Mouse (Mus musculus): ENCODE data around the gene Gm8271. TPM values are rescaled to one million over a fixed set of nuclear protein-coding genes. Genes with fewer than 3 reads are reported as not detected.

Gene Gm8271
- not detected for total RNA-seq (2023)

DNA sequence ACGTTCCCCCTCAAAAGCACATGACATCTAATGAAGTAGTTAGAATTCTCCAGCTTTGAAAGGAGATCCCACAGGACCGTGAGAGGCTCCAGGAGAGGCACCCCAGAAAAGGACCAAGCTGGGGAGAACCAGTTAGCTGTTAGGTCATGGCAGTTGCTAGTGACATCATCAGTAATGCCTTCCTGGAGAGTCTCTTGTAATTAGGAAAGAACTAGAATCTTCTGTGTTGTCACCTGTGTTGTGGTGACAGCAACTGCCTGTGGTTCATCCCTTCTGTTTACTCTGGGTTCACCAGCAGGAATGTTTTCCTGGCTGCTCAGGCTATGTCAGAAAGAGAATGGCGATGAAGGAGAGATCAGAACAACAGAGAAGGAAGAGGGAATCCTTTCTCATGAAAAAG lies at the start of gene Gm8271:
Gene Gm8271 (plus strand): TSS at position 301 of the 400 bp plus-strand sequence.

DNA sequence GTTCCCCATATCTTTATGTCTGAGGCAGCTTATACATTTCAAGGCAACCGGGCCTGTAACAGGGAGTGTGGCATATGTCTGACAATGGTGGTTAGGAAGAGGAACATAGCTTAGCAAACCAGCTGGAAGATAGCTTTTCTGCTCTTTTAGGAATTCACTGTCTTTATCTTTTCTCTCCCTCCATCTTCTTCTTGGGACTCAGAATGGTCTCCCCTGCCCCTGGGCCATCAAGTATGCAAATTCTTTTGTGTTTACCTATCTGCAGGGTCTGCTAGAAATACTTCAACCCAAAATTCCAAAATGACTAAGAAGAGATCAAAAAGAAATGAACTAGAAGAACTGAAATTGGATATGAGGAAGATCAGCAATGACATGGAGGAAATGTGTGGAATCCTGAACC lies 21.4 kb upstream of the Gm8271 start, which contains the start of gene Gm3317:
Gene Gm3317 (plus strand): TSS at position 301 of the 400 bp plus-strand sequence.

Other genes with a start within 250 kb of the Gm8271 start
- not detected for gene Gm8297, start 201.9 kb upstream of the Gm8271 start, total RNA-seq (2023)
- not detected for gene Gm3298, start 169.9 kb upstream of the Gm8271 start, total RNA-seq (2023)
- not detected for gene 4930555G01Rik, start 135.2 kb upstream of the Gm8271 start, total RNA-seq (2023)
- not detected for gene Gm8281, start 114.8 kb upstream of the Gm8271 start, total RNA-seq (2023)
- not detected for gene Gm8279, start 54.3 kb upstream of the Gm8271 start, total RNA-seq (2023)
- not detected for gene Gm3317, start 21.3 kb upstream of the Gm8271 start, total RNA-seq (2023)
- not detected for gene Gm3526, start 74.8 kb downstream of the Gm8271 start, total RNA-seq (2023)
- gene Gm3542, start 149.1 kb downstream of the Gm8271 start, total RNA-seq (2023), result not detected
- gene Gm3500, start 203.3 kb downstream of the Gm8271 start, total RNA-seq (2023), result not detected